Mouse (Mus musculus): Measurements from ENCODE around the gene Shcbp1l.

DNA sequence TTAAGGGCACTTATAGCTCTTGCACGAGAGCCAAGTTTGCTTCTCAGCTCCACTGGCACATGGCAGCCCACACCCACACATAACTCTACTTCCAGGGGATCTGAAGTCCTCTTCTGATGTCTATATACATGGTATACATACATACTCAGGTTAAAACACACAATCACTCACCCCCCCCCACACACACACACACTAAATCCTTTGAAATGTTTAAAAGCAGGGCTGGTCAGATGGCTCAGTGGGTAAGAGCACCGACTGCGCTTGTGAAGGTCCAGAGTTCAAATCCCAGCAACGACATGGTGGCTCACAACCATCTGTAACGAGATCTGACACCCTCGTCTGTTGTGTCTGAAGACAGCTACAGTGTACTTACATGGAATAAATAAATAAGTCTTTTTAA, 13.2 kb upstream of the Shcbp1l start:
- TF ChIP-seq CTCF (IDR thresholded peaks at IDR 0.05; ENCODE audit: insufficient read depth, low read length) (no peak), POLR2A (IDR thresholded peaks at IDR 0.05; ENCODE audit: borderline replicate concordance, extremely low read depth, low read depth, low read length) (no peak)

Data from lung, adult 2 months (tissue).